Mouse (Mus musculus) liver, adult 2 months (tissue): ENCODE results near the gene Lrch4. TPM values are rescaled to one million over a fixed set of nuclear protein-coding genes. Genes with fewer than 3 reads are reported as not detected.

Experiments
- DNase-seq: peaks from one replicate; pipeline ENCODE4 v3.0.0-alpha.2; 2011; ENCODE audit warnings: low read depth, low spot score; ENCODE audit errors: extremely low read depth
- H3K27ac ChIP-seq: fragments of 200-500 bp; replicated peaks from 2 replicates; pipeline ENCODE4 v1.5.1; 2012; ENCODE audit warnings: low read depth, mild to moderate bottlenecking, control low read depth, inconsistent platforms, low read length; ENCODE audit not compliant: insufficient read depth
- H3K27me3 ChIP-seq: fragments of 200-500 bp; 2 replicates; pipeline ENCODE4 v1.6.1; 2012; ENCODE audit warnings: mild to moderate bottlenecking, moderate library complexity, low read length, inconsistent platforms; ENCODE audit not compliant: control insufficient read depth, insufficient read depth
- H3K36me3 ChIP-seq: fragments of 200-500 bp; 2 replicates; pipeline ENCODE4 v1.6.1; 2012; ENCODE audit warnings: low read length, inconsistent platforms; ENCODE audit not compliant: control insufficient read depth, insufficient read depth
- H3K4me1 ChIP-seq: fragments of 200-500 bp; 2 replicates; pipeline ENCODE4 v1.6.1; 2011; ENCODE audit warnings: low read length; ENCODE audit not compliant: control insufficient read depth, insufficient read depth
- H3K4me3 ChIP-seq: fragments of 200-500 bp; 2 replicates; pipeline ENCODE4 v1.5.1; 2011; ENCODE audit warnings: low read depth, mild to moderate bottlenecking, control low read depth, low read length, moderate library complexity; ENCODE audit not compliant: insufficient read depth
- H3K79me2 ChIP-seq: fragments of 200-500 bp; 2 replicates; pipeline ENCODE4 v1.6.1; 2012; ENCODE audit warnings: inconsistent platforms, mild to moderate bottlenecking, low read length, moderate library complexity; ENCODE audit not compliant: control insufficient read depth, insufficient read depth
- H3K9ac ChIP-seq: fragments of 200-500 bp; 2 replicates; pipeline ENCODE4 v1.6.1; 2012; ENCODE audit warnings: low read depth, mild to moderate bottlenecking, control low read depth, inconsistent platforms, low read length
- CTCF ChIP-seq: fragments of 200-500 bp; IDR thresholded peaks from 2 replicates; pipeline ENCODE4 v1.5.1; 2011; ENCODE audit warnings: low read depth, low read length, control low read depth
- POLR2A ChIP-seq: fragments of 200-500 bp; IDR thresholded peaks from 2 replicates; pipeline ENCODE4 v1.6.1; 2011; ENCODE audit warnings: low read length, control low read depth; ENCODE audit not compliant: insufficient read depth; ENCODE audit errors: extremely low read depth
- WGBS: fragments of 180-500 bp; shearing (Covaris S2); methylation state at CpG from one replicate; pipeline ENCODE4 v1.1.7; 2018; 5-methylcytosine and 5-hydroxymethylcytosine counted together
- polyA plus RNA-seq: library from polyadenylated mRNA; depleted of rRNA; stranded (reverse); fragments of >200 nt; gene quantifications from 2 replicates; pipeline ENCODE4 v1.2.3, GENCODE M21; 2012
- total RNA-seq: library from RNA; depleted of rRNA; stranded (reverse); fragments of >200 nt; gene quantifications from 2 replicates; pipeline ENCODE4 v1.2.3, GENCODE M21; 2014

Lrch4 gene
- total and polyA plus RNA-seq, 2 experiments = 0.74 to 15.0 TPM

DNA sequence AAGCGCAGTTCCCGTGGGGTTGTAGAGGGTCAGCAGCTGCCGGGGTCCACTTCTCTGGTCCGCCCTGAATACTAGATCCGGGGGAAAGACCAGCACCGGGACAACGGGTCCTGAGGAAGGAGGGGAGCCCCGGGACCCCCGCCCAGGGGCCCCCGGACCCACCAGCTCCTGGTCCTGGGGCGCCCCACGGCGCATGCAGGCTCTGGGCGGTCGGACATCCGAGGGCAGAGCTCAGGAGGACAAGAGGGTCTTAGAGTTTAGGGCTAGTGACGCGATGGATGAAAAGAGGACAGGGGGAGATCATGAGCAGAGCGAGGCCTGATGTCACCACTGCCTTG is 28.7 kb upstream of the Lrch4 start:
- Histone ChIP-seq H3K4me3 (peak overlapping the region; percentile 68), H3K36me3 (no peaks in the 10 kb centered on the region), H3K27ac (peak overlapping the region; percentile 52), H3K27me3 (no peaks in the 10 kb centered on the region), H3K9ac (peak overlapping the region; percentile 74), H3K79me2 (peaks cover 9% of the 10 kb centered on the region; the same call in 1 of the 2 replicates), H3K4me1 (peaks cover 17% of the 10 kb centered on the region)
- TF ChIP-seq POLR2A (no peak), CTCF (no peak)
- WGBS = under 1% methylated on average over 19 of the region's 19 CpGs
- DNase-seq = no peak

DNA sequence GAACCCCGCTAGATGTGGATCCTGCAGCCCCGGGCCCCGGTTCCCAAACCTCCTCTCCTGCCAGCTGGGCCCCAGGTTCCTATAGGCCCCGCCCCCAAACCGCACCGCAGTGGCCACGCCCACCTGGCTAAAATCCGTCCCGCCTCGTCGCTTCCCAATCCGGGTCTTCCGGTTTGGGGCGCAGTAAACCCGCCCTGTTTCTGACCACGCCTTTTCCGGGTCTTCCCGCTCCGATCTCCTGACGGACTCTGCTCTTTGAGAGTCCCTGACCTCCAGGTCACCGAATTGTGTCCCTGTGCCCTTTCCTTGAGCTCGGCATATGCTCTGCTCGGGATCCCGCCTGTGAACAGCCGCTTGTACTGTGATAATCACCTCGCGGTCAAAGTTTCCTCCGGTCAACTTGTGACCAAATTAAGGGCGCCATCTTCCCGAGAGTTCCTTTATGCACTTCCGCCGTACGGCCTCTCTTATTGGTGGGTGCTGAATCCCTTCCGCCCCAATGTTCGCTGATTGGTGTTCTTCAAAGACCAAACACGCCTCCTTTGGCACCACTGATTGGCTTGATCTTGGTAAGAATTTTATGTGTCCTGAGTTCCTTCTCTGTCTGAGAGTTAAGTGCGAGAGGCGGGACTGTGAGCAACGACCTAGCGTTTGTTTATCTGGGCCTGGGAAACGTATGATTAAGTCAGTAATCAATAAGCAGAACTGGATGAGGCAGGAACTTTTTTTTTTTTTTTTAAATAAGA is 28.1 kb upstream of the Lrch4 start, which contains the start of gene Mospd3:
TSS of gene Mospd3 (minus strand) at position 440 of the 746 bp plus-strand sequence.
- WGBS = under 1% methylated on average over 41 of the region's 41 CpGs
- peaks cover 17% of the 10 kb centered on the region for H3K4me1 ChIP-seq
- TF ChIP-seq CTCF (no peak), POLR2A (peak; percentile 74; the same call in 1 of the 2 replicates)

DNA sequence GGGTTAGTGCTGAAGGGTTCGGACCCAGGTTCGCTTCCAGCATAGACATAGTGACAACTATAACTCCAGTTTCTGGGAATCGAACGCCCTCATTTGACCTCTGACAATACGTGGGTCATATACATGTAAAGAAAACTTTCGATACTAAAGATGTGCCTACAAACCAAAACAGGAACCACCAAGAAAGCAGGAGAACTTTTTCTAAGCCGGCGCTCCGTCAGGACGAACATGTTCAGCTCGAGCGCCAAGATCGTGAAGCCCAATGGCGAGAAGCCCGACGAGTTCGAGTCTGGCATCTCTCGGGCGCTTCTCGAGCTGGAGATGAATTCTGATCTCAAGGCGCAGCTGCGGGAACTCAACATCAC is 27.6 kb upstream of the Lrch4 start:
- DNase-seq = no peak
- Histone ChIP-seq H3K36me3 (no peaks in the 10 kb centered on the region), H3K9ac (peak overlapping the region; percentile 76), H3K27ac (peak overlapping the region; percentile 79), H3K27me3 (no peaks in the 10 kb centered on the region), H3K79me2 (peaks cover 9% of the 10 kb centered on the region; the same call in 1 of the 2 replicates), H3K4me3 (peak overlapping the region; percentile 69), H3K4me1 (peaks cover 17% of the 10 kb centered on the region)
- TF ChIP-seq CTCF (no peak), POLR2A (no peak)
- under 1% methylated on average over 22 of the region's 22 CpGs for WGBS

More for the DNA sequence above, 28.1 kb upstream of the Lrch4 start, which contains the start of gene Mospd3:
- no peaks in the 10 kb centered on the region for H3K27me3 ChIP-seq
- peak within 1 kb of the TSS; percentile 69 for H3K4me3 ChIP-seq
- no peaks in the 10 kb centered on the region for H3K36me3 ChIP-seq
- peaks cover 9% of the 10 kb centered on the region; the same call in 1 of the 2 replicates for H3K79me2 ChIP-seq
- peak within 1 kb of the TSS; percentile 85 for H3K27ac ChIP-seq
- peak; percentile 100 for DNase-seq
- H3K9ac ChIP-seq = peak within 1 kb of the TSS; percentile 76

DNA sequence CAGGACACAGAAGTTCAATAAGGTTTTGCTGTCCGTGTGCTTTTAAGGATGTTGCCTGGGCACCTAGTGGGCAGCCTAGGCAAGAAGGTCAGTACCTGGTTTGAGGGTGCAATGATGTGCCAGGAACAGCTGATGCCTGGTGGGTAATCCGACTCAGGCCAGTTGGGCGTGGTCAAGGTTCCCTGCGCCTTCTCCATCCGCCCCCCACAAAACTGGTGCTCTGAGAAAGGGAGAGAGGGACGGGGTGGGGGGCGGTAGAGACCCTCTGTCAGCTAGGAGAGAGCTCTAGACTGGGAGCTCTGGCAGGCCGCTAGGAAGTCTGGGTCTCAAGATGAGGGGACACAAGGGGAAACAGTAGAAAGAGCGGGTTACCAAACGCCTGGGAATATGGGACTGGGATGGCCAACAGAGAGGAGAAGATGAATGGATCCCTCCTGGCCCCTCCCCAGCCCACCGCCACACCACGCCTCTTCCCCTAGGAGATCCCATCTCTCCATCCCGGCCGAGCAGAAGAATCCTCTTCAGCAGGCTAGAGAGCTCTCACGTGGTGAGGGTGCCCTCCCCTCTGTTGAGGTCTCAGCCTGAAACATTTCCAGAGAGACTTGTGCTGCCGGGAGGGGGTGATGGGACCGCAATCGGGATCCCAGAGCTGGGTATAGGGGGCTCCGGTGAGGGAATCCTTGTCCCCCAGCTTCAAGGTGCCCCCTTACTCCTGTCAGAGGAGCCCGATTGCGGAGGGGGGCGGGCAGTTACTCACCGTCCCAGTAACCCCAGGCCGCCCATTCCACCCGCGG is 20.9 kb upstream of the Lrch4 start:
- H3K36me3 ChIP-seq = no peaks in the 10 kb centered on the region
- no peaks in the 10 kb centered on the region for H3K79me2 ChIP-seq
- no peak overlapping the region for H3K4me3 ChIP-seq
- no peak for DNase-seq
- H3K27me3 ChIP-seq = no peaks in the 10 kb centered on the region
- no peak overlapping the region for H3K27ac ChIP-seq
- no peak for TF ChIP-seq CTCF
- no peak for TF ChIP-seq POLR2A
- WGBS = 58% methylated on average over 26 of the region's 26 CpGs
- H3K9ac ChIP-seq = no peak overlapping the region
- peaks cover 11% of the 10 kb centered on the region for H3K4me1 ChIP-seq

DNA sequence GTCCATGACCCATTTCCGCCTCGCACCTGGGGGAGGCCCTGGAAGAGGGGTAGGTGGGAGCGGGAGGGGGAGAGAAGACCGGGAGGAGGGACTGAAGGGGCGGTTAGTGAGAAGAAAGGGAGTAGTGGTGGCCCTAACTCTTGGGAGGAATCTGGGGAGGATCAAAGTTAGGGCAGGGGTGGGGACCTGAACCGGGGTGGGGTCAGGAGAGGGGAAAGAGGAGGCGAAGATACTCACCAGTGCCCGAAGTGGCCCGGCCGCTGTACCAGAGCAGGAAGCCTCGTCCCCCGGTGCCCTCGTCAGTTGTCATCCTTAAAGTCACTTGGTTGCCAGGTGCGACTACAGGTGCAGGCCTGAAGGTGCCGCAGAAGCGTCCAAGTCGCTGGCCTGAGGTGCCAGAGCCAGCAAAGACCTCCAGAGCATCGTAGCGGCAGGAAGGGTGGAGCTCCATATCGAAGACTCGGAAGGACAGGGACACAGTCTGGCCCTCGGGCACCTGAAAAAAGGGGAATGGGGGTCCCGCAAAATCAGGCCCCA is 20.2 kb upstream of the Lrch4 start:
- Histone ChIP-seq H3K4me1 (peaks cover 11% of the 10 kb centered on the region), H3K79me2 (no peaks in the 10 kb centered on the region), H3K27ac (no peak overlapping the region), H3K36me3 (no peaks in the 10 kb centered on the region), H3K9ac (no peak overlapping the region), H3K27me3 (no peaks in the 10 kb centered on the region), H3K4me3 (no peak overlapping the region)
- no peak for DNase-seq
- TF ChIP-seq POLR2A (no peak), CTCF (no peak)
- WGBS = 55% methylated on average over 23 of the region's 23 CpGs
